Mouse (Mus musculus) MEL (cell line): ENCODE data around the gene C77080. TPM values are rescaled to one million over a fixed set of nuclear protein-coding genes. Genes with fewer than 3 reads are reported as not detected.

Experiments used
- DNase-seq: peaks from one replicate; pipeline ENCODE4 v3.0.0; 2011; ENCODE audit warnings: low read depth, low spot score
- H3K27ac ChIP-seq: 2 replicates; pipeline ENCODE4 v1.5.1; 2012; ENCODE audit warnings: low read depth, mild to moderate bottlenecking, control low read depth, low read length, moderate library complexity; ENCODE audit not compliant: control insufficient read depth
- H3K27me3 ChIP-seq, 2 experiments: fragments of 150-350 bp in 1 of 2; sonication (generic) in 1 of 2; 2 replicates each; pipeline ENCODE4 v1.6.1; 2012; ENCODE audit warnings: low read length in 2 of 2, mild to moderate bottlenecking in 2 of 2, improper control_type of control experiment in 1 of 2, moderate library complexity in 1 of 2; ENCODE audit not compliant: insufficient read depth in 2 of 2, control insufficient read depth in 1 of 2
- H3K36me3 ChIP-seq, 2 experiments: 2 replicates each; pipeline ENCODE4 v1.6.1; 2012 to 2014; ENCODE audit warnings: low read length in 2 of 2, improper control_type of control experiment in 1 of 2, inconsistent platforms in 1 of 2, mild to moderate bottlenecking in 1 of 2; ENCODE audit not compliant: insufficient read depth in 2 of 2, control insufficient read depth in 1 of 2
- H3K4me1 ChIP-seq, 2 experiments: fragments of 150-350 bp in 1 of 2; sonication (generic) in 1 of 2; 2 replicates each; pipeline ENCODE4 v1.6.1; 2012; ENCODE audit warnings: low read length in 2 of 2, improper control_type of control experiment in 1 of 2, mild to moderate bottlenecking in 1 of 2; ENCODE audit not compliant: insufficient read depth in 2 of 2, control insufficient read depth in 1 of 2
- H3K4me3 ChIP-seq, 2 experiments: fragments of 150-350 bp in 1 of 2; sonication (generic) in 1 of 2; 2 replicates each; pipeline ENCODE4 v1.5.1; 2012; ENCODE audit warnings: low read depth in 2 of 2, low read length in 2 of 2, mild to moderate bottlenecking in 2 of 2, moderate library complexity in 2 of 2, control low read depth in 1 of 2, improper control_type of control experiment in 1 of 2; ENCODE audit not compliant: control insufficient read depth in 1 of 2, insufficient read depth in 1 of 2
- H3K79me2 ChIP-seq: 2 replicates; pipeline ENCODE4 v1.6.1; 2012; ENCODE audit warnings: mild to moderate bottlenecking, low read length, moderate library complexity; ENCODE audit not compliant: control insufficient read depth, poor library complexity, insufficient read depth
- H3K9ac ChIP-seq: 2 replicates; pipeline ENCODE4 v1.6.1; 2012; ENCODE audit warnings: low read depth, mild to moderate bottlenecking, control low read depth, low read length, moderate library complexity; ENCODE audit not compliant: control insufficient read depth, poor library complexity, severe bottlenecking
- H3K9me3 ChIP-seq: fragments of 150-350 bp; sonication (generic); replicated peaks from 2 replicates; pipeline ENCODE4 v1.6.1; 2012; ENCODE audit warnings: mild to moderate bottlenecking, low read length, improper control_type of control experiment, moderate library complexity; ENCODE audit not compliant: insufficient read depth
- CHD1 ChIP-seq: IDR thresholded peaks from 2 replicates; pipeline ENCODE4 v1.6.1; 2012; ENCODE audit warnings: low read depth, mild to moderate bottlenecking, inconsistent platforms, low read length, improper control_type of control experiment
- CHD2 ChIP-seq: IDR thresholded peaks from 2 replicates; pipeline ENCODE4 v1.6.1; 2011; ENCODE audit warnings: low read length, improper control_type of control experiment
- ELF1 ChIP-seq: IDR thresholded peaks from 2 replicates; pipeline ENCODE4 v1.6.1; 2014; ENCODE audit warnings: low read depth, mild to moderate bottlenecking, inconsistent platforms, low read length, improper control_type of control experiment, moderate library complexity
- EP300 ChIP-seq, 2 experiments: IDR thresholded peaks; 2 replicates each; pipeline ENCODE4 v1.6.1; 2011; ENCODE audit warnings: improper control_type of control experiment in 2 of 2, low read length in 2 of 2, low read depth in 1 of 2, mild to moderate bottlenecking in 1 of 2
- GATA1 ChIP-seq: IDR thresholded peaks from 2 replicates; pipeline ENCODE4 v1.6.1; 2011; ENCODE audit warnings: low read depth, low read length, improper control_type of control experiment
- HCFC1 ChIP-seq: IDR thresholded peaks from 2 replicates; pipeline ENCODE4 v1.6.1; 2012; ENCODE audit warnings: low read depth, mild to moderate bottlenecking, inconsistent platforms, low read length, improper control_type of control experiment, moderate library complexity
- KAT2A ChIP-seq: conservative IDR thresholded peaks from 2 replicates; pipeline ENCODE4 v1.6.1; 2012; ENCODE audit warnings: low read depth, low read length, improper control_type of control experiment, inconsistent platforms
- MAFK ChIP-seq: IDR thresholded peaks from 2 replicates; pipeline ENCODE4 v1.6.1; 2011; ENCODE audit warnings: low read depth, mild to moderate bottlenecking, low read length, improper control_type of control experiment, borderline replicate concordance
- MAX ChIP-seq: IDR thresholded peaks from 2 replicates; pipeline ENCODE4 v1.6.1; 2011; ENCODE audit warnings: low read length, improper control_type of control experiment
- MAZ ChIP-seq: IDR thresholded peaks from 2 replicates; pipeline ENCODE4 v1.6.1; 2012; ENCODE audit warnings: low read depth, mild to moderate bottlenecking, inconsistent platforms, low read length, improper control_type of control experiment
- MEF2A ChIP-seq: IDR thresholded peaks from 2 replicates; pipeline ENCODE4 v1.6.1; 2014; ENCODE audit warnings: low read depth, mild to moderate bottlenecking, inconsistent platforms, low read length, improper control_type of control experiment; ENCODE audit not compliant: poor library complexity, insufficient replicate concordance, severe bottlenecking; ENCODE audit errors: extremely low read depth
- MXI1 ChIP-seq: IDR thresholded peaks from 2 replicates; pipeline ENCODE4 v1.6.1; 2011; ENCODE audit warnings: mild to moderate bottlenecking, low read depth, low read length, improper control_type of control experiment
- MYB ChIP-seq: IDR thresholded peaks from 2 replicates; pipeline ENCODE4 v1.6.1; 2011; ENCODE audit warnings: mild to moderate bottlenecking, low read depth, low read length, improper control_type of control experiment
- MYC ChIP-seq: IDR thresholded peaks from 2 replicates; pipeline ENCODE4 v1.6.1; 2011; ENCODE audit warnings: low read depth, mild to moderate bottlenecking, low read length, improper control_type of control experiment, moderate library complexity
- NRF1 ChIP-seq: IDR thresholded peaks from 2 replicates; pipeline ENCODE4 v1.6.1; 2014; ENCODE audit warnings: low read depth, mild to moderate bottlenecking, inconsistent platforms, low read length, improper control_type of control experiment, moderate library complexity; ENCODE audit not compliant: poor library complexity, insufficient read depth, severe bottlenecking
- POLR2AphosphoS5 ChIP-seq: IDR thresholded peaks from 2 replicates; pipeline ENCODE4 v1.6.1; 2012; ENCODE audit warnings: low read depth, borderline replicate concordance, mild to moderate bottlenecking, inconsistent platforms, low read length, moderate library complexity, mixed read lengths
- RAD21 ChIP-seq: IDR thresholded peaks from 2 replicates; pipeline ENCODE4 v1.6.1; 2011; ENCODE audit warnings: mild to moderate bottlenecking, low read depth, low read length, improper control_type of control experiment
- RCOR1 ChIP-seq: IDR thresholded peaks from 2 replicates; pipeline ENCODE4 v1.6.1; 2012; ENCODE audit warnings: low read depth, mild to moderate bottlenecking, inconsistent platforms, low read length, improper control_type of control experiment
- TBP ChIP-seq: IDR thresholded peaks from 2 replicates; pipeline ENCODE4 v1.8.0; 2011; ENCODE audit warnings: low read depth, low read length, improper control_type of control experiment
- TCF12 ChIP-seq: IDR thresholded peaks from 2 replicates; pipeline ENCODE4 v1.6.1; 2014; ENCODE audit warnings: low read depth, mild to moderate bottlenecking, inconsistent platforms, low read length, improper control_type of control experiment, moderate library complexity
- UBTF ChIP-seq: IDR thresholded peaks from 2 replicates; pipeline ENCODE4 v1.6.1; 2012; ENCODE audit warnings: low read depth, mild to moderate bottlenecking, inconsistent platforms, low read length, improper control_type of control experiment, moderate library complexity, borderline replicate concordance; ENCODE audit not compliant: insufficient read depth
- USF1 ChIP-seq: IDR thresholded peaks from 2 replicates; pipeline ENCODE4 v1.6.1; 2014; ENCODE audit warnings: low read depth, mild to moderate bottlenecking, inconsistent platforms, low read length, improper control_type of control experiment, moderate library complexity
- USF2 ChIP-seq, 2 experiments: IDR thresholded peaks; 2 replicates each; pipeline ENCODE4 v1.6.1; 2011 to 2012; ENCODE audit warnings: improper control_type of control experiment in 2 of 2, low read length in 2 of 2, borderline replicate concordance in 1 of 2, inconsistent platforms in 1 of 2, low read depth in 1 of 2, mild to moderate bottlenecking in 1 of 2; ENCODE audit not compliant: insufficient read depth in 1 of 2
- ZC3H11A ChIP-seq: IDR thresholded peaks from 2 replicates; pipeline ENCODE4 v1.6.1; 2012; ENCODE audit warnings: low read depth, mild to moderate bottlenecking, inconsistent platforms, low read length, improper control_type of control experiment
- ZKSCAN1 ChIP-seq: IDR thresholded peaks from 2 replicates; pipeline ENCODE4 v1.6.1; 2012; ENCODE audit warnings: low read depth, mild to moderate bottlenecking, inconsistent platforms, low read length, improper control_type of control experiment, moderate library complexity
- polyA plus RNA-seq, 2 experiments: library from polyadenylated mRNA; stranded (reverse) in 1 of 2; unstranded in 1 of 2; fragments of >175 nt in 1 of 2; fragments of >200 nt in 1 of 2; gene quantifications; 2 replicates each; pipeline versions ENCODE4 v1.2.1 to v1.2.4; 2012; ENCODE audit warnings: low replicate concordance in 2 of 2, low read depth in 1 of 2; ENCODE audit not compliant: insufficient read length in 2 of 2, insufficient read depth in 1 of 2, missing spikeins in 1 of 2
- total RNA-seq: library from RNA; depleted of rRNA; stranded (reverse); fragments of 300-350 nt; gene quantifications from 2 replicates; pipeline ENCODE4 v1.2.3, GENCODE M21; 2012

The C77080 gene
- total and polyA plus RNA-seq, 3 experiments = 0.92 to 6.9 TPM; not detected in 1

GRCm38 (mm10) chr4:129227985-129228381, 33.2 kb downstream of the C77080 start:
- H3K9me3 ChIP-seq = no peaks in the 10 kb centered on the region
- H3K36me3 ChIP-seq = peaks cover 0 to 11% of the 10 kb centered on the region in 2 experiments; a peak in 2 of 4 replicates
- H3K4me1 ChIP-seq = peaks cover 11 to 24% of the 10 kb centered on the region in 2 experiments
- no peaks in the 10 kb centered on the region for H3K79me2 ChIP-seq
- TF ChIP-seq USF1 (no peak), MAZ (no peak), EP300 (IDR thresholded peaks at IDR 0.05; ENCODE audit: low read depth in 1 of 2, low read length in 2 of 2) (no peak), UBTF (no peak), ELF1 (no peak), MAX (no peak), TBP (no peak), CHD1 (no peak), RAD21 (no peak), ZC3H11A (no peak), MYB (no peak), CHD2 (no peak)
- DNase-seq = no peak
- H3K27me3 ChIP-seq = no peaks in the 10 kb centered on the region
- no peak overlapping the region for H3K4me3 ChIP-seq
- H3K27ac ChIP-seq = no peak overlapping the region
- no peak overlapping the region for H3K9ac ChIP-seq

- Histone ChIP-seq H3K27me3 (no peaks in the 10 kb centered on the region), H3K36me3 (peaks cover 0 to 11% of the 10 kb centered on the region in 2 experiments; a peak in 2 of 4 replicates), H3K79me2 (no peaks in the 10 kb centered on the region), H3K9ac (no peak overlapping the region), H3K4me3 (no peak overlapping the region), H3K9me3 (no peaks in the 10 kb centered on the region), H3K4me1 (peaks cover 10 to 19% of the 10 kb centered on the region in 2 experiments), H3K27ac (no peak overlapping the region)
- no peak for DNase-seq
- no peak for TF ChIP-seq CHD1
- no peak for TF ChIP-seq GATA1
- TF ChIP-seq MAX = no peak
- TF ChIP-seq POLR2AphosphoS5 = no peak
- TF ChIP-seq MXI1 = no peak
- no peak for TF ChIP-seq HCFC1
- TF ChIP-seq TCF12 = no peak
- no peak for TF ChIP-seq USF2 (IDR thresholded peaks at IDR 0.05; ENCODE audit: borderline replicate concordance in 1 of 2, insufficient read depth in 1 of 2, low read depth in 1 of 2, low read length in 2 of 2)
- no peak for TF ChIP-seq MAFK
- no peak for TF ChIP-seq RCOR1
- TF ChIP-seq KAT2A = no peak
- no peak for TF ChIP-seq ZC3H11A
- no peak for TF ChIP-seq ZKSCAN1
- TF ChIP-seq MYC = no peak
- no peak for TF ChIP-seq NRF1
- no peak for TF ChIP-seq MEF2A
Observed at GRCm38 (mm10) chr4:129227170-129227984, 33.8 kb downstream of the C77080 start.
